Mouse (Mus musculus): ENCODE measurements around the gene Eml2.

GRCm38 (mm10) chr7:19160115-19160514 lies 16.1 kb upstream of the Eml2 start:
- TF ChIP-seq CTCF (IDR thresholded peaks at IDR 0.05; ENCODE audit: control insufficient read depth, insufficient read depth, insufficient replicate concordance, low read depth, low read length) (no peak), POLR2A (IDR thresholded peaks at IDR 0.05; ENCODE audit: control insufficient read depth, low read depth, low read length) (no peak)

Measured in testis, adult 2 months (tissue).